Mouse (Mus musculus): ENCODE results near the gene Tgfb1i1.

DNA sequence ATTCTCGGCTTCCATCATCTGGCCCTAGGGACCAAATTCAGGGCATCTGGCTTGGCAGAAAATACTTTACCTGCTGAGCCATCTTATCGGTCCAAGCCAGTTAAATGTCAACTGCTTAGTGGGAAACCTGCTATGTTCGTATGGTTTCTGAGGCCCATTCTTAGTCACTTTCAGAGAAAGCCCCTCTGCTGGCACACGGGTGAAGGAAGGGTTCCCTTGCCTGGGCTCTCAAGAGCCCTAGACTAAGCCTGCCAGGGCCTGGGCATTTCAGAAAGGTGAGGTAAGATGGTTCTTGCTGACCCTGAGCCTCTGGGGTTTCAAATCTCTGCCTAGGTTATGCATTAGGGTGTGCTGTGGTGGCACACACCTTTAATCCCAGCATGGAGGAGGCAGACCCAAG, 1.1 kb upstream of the Tgfb1i1 start:
- TF ChIP-seq CTCF (IDR thresholded peaks at IDR 0.05; ENCODE audit: low read depth) (no peak), EP300 (IDR thresholded peaks at IDR 0.05; ENCODE audit: low read depth) (no peak)
